Mouse (Mus musculus): ENCODE results near the gene Gm16429. TPM values are rescaled to one million over a fixed set of nuclear protein-coding genes. Genes with fewer than 3 reads are reported as not detected.

The Gm16429 gene
- polyA plus RNA-seq (2012; rRNA removed) = not detected in 2 replicates

GRCm38 (mm10) chr5:93928952-93929351 lies at the start of gene Gm16429:
Gene Gm16429, minus strand, starts transcription at chr5:93929052.

Other genes starting within 250 kb of the Gm16429 start
- not detected in 2 replicates for gene Gm7792, start 85.3 kb downstream of the Gm16429 start, polyA plus RNA-seq (2012; rRNA removed)
- not detected in 2 replicates for gene BC061212, start 141.5 kb upstream of the Gm16429 start, polyA plus RNA-seq (2012; rRNA removed)
- not detected in 2 replicates for gene Gm6351, start 147.3 kb upstream of the Gm16429 start, polyA plus RNA-seq (2012; rRNA removed)